Mouse (Mus musculus) cerebellum, adult 11-12 months (tissue): ENCODE data around the gene Magi1.
A peak's percentile ranks its signal among the peaks of the same experiment; 100 is the strongest.

Experiments
- DNase-seq: peaks from one replicate; pipeline ENCODE4 v3.0.0; 2022

Magi1 gene

DNA sequence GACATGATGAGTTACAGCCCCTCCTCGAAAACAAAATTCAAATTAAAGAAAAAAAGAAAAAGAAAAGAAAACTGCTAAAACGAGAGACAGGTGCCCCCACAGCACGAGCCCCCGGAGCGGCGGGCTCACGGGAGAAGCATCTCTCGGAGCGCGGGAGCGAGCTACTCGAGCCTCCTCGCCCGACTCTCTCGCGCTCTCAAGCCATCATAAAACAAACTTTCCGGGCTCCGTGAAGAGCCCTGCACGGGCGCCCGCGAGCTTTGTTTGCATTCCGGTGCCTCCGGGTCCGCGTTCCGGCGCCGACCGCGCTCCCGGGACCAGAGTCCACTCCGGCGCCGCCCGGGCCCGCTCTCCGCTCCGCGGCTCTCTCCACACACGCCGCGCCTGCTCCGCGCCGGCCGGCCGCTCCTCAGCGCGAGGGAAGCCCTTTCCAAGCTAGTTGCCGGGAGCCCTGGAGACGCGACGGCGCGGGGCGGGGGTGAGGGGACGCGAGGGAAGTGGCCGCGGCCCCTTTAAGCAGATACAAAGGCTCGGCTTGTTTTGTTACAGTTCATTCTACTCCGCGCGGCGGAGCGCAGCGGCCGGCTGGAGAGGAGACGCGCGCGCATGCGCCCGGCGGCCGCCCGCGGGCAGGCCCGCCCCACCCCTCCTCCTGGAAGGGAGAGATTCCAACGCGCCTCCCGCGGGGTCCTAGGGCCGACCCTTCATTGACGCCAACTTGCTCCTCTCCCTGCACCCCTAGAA lies at the start of gene Magi1:
Magi1 (minus strand) TSS at position 600 of the 744 bp plus-strand sequence.
- DNase-seq: peak; percentile 96

DNA sequence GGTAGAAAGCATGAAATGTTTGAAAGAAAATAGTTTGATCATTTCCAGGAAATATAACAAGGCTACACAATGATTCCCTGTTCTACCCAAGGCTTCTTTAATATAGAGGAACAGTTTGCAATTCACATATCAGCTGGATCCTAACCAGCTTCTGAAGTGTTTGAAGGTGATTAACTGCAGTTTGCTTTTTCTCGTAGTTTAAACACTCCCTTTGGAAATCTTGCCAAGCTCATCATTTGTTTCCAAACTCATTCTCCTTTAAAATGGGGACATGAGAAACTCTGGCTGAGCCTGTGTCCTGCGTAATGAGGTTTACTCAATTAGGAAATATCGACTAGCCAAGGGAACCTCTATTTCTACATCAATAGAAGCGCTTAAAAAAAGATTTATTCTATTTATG lies 43.4 kb upstream of the Magi1 start:
- no peak for DNase-seq

DNA sequence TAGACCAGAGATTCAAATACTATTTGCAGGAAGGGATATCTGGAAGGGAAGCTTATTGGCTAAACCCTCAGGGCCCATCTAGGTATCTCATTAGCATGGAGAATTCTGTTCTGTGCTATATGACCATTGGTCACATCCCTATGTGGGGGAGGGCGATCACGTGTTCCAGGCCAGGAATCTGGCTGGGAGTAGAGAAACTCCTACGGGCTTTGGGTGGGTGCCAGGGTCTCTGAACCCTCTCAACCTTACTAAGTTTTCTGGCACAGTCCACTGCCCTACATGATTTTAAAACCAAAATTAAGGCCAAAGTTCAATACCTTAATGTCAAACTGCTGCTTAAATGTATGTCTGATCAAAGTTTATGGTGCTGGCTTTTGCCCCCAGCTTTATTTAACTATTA lies 33.2 kb upstream of the Magi1 start:
- no peak for DNase-seq

DNA sequence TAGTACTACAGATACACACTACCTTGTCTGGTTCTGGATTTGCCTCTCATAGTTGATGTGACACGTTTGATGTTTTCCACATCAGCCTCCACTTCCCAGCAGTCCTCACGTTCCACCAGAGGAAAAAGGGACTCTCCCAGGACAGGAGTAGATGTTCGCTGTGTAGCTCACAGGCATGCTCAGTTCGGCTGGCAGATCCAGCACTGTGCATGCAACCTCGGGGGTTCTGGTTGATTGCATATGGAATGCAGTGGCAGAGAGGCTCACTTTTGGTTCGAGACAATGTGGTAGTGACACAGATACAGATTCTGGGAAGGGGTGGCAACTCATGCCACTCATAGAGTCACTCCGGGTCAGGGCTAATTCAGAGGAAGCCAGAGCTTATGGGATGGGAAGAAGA lies 28.6 kb upstream of the Magi1 start:
- DNase-seq: no peak

DNA sequence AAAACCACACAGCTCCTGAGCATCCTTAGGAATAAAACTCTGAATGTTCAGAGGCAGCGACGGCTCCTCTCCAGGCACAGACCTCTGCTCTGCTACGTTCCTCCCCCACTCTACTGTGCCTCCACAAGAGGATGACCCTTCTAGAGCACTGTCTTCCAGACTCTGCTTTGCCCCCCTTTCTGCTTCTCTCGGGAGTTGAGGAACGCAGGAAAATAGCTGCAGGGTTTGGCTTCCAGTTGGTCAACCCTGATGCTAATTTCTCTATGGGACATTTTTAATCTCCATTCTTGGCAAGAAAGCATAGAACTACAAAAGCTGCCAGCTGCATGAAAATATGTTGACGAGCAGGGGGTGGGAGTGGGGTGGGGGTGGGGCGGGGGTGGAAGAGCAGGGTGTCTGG lies 24.8 kb upstream of the Magi1 start:
- no peak for DNase-seq

DNA sequence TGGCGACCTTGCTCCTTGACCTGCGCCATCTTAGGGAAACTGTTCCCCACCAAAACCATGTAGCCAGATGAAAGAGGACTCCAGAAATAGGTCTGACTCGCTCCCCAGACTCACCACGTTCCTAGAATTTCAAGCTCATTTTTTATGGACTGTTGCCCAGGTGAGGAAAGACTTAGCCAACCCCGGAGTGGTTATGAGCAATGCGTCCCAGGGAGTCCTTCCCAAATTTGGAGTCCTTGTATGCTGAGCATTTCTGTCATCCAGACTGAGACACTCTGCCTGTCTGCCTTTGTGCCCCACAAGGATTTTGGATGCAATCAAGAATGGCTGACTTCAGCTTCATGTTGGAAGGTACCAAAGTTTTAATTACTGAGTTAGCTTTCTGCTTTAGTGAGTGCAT lies 19.8 kb upstream of the Magi1 start:
- no peak for DNase-seq

DNA sequence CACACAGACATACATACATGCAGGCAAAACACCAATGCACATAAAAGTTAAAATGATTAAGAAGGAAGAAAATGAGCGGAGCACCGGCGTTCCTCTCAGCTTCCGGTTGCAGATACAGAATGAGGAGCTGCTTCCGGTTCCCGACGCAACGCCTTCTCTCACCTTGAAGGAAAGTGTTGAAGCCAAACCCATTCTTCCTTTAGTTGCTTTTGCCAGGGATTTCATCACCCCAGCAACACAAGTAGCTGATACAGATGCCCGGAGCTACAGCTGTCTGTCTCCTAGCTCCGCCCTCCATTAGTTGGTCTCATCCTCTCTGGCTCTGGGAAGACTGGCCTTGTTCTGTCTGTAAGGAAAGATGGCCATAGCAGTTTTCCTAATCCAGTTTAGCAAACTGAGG lies 18.1 kb upstream of the Magi1 start:
- no peak for DNase-seq

DNA sequence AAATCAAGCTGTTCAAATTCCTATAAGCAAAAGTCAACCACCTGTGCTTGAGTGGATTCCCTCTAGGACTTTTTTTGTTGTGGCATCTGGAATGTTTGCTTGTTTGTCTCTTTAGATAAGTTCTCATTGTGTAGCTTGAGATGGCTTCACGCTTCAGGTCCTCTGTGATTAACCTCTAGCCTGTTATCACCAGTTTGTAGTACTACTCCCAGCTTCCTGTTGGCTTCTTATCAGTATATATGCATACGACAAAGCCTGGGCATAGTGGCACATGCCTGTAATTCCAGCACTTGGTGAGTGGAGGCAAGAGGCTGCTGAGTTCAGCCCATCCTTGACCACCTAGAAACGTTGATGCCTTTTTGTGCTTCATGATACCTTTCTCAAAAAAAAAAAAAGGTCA lies 16.8 kb upstream of the Magi1 start:
- no peak for DNase-seq

DNA sequence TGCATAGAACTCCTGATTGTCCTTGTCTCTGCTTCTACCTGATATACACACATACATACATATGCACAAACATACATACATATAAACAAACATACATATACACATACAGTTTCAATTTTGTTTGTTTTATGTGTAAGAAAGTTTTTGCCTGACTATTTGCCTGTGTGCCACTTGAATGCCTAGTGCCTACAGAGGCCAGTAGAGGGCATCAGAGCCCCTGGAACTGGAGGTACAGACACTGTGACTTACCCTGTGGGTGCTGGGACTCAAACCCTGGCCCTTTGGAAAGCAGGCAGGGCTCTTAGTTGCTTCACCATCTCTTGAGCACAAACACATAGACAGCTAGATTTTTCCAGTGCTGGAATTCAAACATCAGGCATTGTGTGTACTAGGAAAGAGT lies 3.7 kb upstream of the Magi1 start:
- DNase-seq: no peak

DNA sequence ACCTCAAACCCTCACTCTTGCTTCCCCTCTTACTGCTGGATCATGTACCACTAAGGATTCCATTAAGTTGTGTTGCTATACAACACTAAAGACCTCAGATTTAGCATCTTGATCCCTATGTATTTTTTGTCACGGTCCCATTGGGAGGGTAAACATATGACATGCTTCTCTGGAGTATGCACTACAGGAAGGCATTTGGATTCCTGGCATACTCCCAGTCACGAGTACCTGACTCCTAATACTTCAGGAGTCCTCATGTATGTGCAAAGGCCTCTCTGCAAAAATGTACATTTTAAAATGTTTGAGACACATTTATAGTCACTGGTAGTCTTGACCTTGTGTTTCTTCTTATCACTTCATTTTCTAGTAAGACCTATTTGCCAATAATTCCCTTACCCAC lies 2.8 kb upstream of the Magi1 start:
- no peak for DNase-seq

DNA sequence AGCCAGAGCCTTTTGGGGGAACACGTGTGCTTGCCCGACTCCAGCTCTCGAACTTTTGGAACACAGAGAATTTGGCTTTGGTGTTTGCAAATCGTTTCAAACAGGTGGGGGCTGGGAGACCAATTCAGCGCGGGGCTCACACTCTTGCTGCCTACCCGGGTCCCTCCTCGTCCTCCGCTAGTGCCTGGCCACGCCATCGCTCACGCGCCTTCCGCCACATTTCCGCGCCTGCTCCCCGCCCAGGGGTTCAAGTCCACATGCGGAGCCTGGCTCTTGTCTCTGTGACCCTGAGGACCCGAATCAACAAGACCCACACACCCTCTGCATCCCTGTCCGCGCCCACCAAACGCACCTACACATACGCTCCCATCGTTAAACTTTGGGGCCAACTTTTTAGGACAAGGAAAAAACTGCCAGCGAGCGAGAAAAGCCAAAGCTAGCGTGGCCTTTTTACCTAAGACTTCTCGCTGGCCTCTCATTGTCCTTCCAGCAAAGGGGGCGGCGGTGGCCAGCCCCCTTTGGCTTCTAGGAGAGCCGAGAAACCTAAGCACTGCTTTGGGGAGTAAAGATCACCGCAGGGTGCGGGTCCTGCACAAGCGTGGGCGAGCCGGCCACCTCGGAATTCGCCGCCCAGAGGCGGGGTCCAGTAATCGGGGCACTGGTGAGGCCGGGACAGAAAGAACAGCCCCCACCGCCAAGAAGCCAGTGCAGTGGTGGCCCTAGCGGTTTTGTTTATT lies 540 bp upstream of the Magi1 start:
- peak; percentile 60 for DNase-seq

DNA sequence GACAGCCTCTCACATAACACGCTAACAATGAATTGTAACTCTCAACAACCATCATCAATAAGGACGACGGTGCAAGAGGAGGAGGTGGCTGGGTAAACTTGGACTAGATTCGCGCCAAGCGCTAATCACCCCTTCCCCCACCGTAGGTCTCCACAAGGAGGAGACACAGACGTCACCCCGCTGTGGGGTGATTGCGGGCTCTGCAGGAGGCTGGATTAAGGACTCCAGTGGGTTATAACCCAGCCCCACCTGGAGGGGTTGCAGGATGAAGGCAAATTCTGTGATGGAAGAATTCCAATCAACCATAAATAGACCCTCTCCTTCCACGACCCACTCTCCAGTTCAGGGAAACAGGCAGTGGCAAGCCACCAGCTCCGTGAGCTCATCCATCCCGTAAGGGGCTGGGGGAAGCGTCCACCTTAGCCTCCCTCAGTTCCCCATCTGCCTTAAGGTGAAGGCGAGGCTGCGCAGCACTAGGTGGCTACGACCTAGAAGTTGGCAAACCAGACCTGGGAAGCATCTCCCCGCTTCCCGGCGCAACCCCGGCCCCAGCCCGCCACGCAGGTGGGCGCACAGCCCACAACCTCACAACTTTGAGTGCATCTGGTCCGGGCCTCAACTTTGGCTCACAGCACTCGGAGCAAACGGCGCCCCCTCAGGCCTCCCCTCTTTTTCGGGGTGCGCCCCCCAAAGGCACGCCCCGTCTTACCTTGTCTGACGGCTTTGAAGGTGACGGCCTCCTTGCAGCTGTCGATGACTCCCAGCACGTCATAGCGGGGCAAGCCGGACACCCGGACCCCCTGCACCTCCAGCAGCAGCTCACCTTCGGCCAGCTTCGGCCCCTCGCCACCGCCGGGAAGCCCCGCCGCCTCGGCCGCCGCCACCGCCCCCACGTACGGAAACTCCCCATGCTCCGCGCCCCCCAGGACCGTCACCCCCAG lies 1.1 kb downstream of the Magi1 start:
- DNase-seq: peak; percentile 66

DNA sequence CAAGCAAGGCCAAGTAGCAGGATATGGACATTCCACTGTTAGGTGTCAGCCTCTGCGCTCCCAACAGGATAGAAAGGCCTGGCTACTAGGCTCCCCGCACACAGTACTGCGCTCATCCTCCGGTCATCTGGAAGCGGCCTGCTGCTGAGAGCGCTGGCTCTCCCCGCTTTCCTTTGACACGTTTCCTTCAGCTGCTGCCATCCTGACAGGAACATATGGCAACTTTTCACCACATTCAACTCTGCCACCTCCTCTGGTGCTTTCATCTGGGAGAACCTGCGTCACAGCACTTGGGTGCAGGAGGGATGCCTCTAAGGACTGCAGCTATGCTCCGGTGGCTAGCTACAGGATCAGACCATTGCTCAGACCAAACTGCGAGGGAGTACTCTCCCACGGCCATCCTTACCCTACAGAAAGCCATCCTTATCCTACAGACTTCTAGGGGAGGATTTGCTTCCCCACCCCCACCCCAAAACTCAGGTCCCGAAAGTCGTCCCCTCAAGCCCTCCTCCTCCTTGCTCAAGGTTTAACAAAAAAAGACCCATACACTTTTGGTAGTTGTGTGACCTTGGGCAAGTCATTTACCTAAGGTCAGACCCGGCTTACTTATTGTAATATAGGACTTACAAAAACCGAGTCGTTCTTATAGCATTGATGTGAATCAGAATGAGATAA lies 2.0 kb downstream of the Magi1 start:
- DNase-seq: peak; percentile 40

DNA sequence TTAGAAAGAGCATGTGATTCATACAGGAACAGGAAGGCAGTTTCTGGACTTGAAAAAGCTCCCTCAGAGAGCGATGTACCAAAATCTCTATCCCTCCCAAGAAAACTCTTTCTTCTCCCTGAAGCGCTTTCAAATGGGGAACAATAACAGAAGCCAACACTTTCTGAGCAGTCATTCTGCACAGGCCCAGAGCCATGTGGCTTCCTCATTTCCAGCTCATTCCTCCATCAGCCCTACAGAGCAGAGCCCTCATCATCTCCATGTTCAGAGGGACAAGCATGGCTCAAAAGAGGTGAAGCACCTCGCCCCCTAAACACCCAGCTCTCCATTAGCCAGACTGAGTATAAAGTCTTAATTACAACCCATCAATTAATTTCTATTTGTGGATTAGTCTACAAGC lies 9.8 kb downstream of the Magi1 start:
- DNase-seq: no peak

DNA sequence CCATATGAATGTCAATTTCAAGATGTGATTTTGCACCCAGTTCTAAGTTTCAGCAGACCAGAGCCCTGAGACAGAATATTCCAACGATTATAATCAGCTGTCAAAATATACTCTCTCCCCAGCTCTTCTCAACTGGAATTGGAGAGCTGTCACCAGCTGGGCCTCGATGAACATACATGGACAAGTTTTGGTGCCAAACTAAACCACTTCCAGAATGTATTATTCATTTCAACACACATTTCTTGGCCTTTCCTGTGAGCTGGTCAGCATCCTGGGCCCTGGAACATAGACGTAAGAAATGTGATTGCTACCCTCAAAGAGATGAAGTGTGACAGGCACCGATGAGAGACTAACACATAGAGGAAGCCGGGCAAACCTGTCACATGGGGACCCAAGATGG lies 13.7 kb downstream of the Magi1 start:
- no peak for DNase-seq

DNA sequence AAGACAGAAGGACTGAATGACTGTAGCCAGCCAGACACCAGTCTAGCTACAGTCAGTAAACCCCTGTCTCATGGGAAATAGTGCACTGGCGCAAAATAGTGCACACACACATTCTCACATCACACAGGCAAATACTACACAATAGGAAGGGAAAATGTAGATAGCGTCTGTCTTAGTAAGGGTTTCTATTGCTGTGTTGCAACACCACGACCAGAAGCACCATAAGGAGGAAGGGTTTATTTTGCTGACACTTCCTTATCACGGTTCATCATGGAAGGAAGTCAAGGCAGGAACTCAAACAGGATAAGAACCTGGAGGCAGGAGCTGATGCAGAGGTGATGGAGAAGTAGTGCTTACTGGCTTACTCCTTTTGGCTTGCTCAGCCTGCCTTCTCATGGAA lies 14.5 kb downstream of the Magi1 start:
- no peak for DNase-seq

DNA sequence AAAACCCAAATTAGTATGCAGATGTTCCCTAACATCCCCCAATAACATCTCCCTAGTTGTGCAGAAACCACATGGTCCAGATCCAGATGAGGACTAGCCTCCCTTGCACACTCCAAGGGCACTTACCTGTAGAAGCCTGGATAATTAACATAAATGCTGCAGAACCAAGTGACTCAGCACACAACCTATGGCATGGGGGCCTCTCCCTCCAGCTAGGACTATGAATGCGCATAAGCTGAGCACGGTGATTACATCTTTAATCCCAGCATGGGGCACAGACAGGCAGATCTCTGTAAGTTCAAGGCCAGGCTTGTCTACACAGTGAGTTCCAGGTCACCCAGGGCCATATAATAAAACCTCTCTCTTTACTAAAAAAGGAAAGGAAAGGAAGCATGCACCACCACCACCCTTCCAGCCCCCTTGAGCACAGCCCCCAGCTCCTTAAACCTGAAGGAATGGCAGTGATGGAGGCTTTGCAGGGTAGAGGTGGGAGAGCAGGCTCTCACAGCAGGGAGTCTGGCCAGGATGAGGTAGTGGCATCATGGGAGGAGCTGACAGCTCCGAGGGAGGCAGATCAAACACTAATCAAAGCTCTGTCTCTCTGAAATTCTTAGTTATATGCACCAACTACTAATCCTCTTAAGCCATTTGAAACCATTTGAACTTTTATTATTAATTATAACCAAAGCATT lies 18.3 kb downstream of the Magi1 start:
- no peak for DNase-seq

DNA sequence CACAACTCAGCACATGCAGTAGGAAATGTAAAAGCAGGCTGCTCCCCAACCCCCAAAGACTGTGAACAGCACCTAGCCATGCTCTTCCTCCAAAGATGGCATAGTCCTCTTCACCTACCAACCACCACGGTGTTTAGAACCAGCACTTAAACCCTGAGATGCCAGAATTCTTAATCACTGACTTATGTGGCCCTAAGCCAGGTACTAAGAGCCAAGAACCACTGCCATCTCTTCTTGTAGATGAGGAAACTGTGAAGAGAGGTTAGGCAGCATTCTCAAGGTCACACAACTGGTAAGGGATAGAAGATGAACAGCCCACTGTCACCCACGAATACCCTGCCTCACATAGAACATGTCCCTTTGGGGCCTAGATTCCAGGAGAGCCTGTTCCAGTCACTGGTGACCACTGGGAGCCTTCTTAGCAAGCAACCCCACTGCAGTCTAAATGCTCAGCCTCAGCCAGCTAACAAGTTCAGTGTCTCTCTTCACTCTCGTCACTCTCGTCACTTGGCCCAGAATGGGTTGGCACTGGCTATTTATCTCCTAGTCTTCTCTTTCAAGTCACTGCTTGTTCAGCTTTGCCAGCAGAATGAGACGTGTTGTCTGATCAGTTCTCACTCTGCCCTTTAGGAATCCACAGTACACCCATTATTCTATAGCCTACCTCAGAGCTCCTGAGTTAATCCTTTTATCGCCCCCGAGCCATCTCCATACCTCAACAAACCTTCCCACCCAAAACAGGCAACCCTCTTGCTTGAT lies 19.4 kb downstream of the Magi1 start:
- DNase-seq: no peak

DNA sequence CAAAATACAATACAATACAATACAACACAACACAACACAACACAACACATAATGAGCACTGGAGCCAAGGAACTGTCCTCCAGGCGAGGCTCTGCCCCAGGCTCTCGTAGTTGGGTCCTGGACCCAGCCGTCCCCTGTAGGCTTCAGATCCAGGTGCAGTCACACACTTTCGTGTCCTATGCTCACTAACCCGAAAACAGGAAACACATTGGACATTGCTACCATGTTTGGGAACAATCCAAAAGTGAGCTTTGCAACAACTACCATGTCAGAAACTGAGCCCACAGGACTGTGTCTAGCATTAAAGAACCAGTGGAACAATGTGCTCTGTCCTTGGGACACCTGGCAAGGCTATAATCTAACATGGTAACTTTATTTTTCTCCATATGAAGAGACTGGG lies 22.9 kb downstream of the Magi1 start:
- DNase-seq: no peak

DNA sequence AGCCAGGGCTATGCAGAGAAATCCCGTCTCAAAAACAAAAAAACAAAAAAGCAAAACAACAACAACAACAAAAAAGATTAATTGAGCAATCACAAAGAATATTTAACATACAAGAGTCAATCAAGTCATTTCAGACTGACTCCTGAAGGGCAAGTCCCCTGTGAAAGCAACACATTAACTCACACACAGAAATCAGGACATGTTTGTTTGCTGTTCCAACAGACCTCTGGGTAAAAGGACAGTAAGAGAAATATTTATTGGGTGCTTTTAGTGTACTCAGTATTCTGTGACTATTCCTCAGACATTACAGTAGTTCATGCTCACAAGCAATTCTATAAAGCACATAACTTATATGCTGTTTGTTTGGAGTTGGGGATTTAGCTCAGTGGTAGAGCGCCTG lies 23.7 kb downstream of the Magi1 start:
- DNase-seq: no peak

DNA sequence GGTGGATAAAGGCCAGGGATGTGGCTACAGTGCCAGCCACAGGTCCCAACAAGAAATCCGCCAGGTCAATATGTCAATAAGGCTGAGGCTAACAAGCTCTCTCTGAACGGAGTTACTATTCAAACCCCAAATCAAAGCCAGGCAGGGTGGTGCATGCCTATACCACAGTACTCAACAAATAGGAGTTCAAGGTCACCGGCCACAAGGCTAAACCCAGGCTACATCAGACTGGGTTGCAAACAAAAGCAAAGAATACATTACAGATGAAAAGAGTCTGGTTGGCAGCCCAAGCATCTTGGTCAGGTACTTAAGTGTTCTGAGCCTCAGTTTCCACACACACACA lies 25.9 kb downstream of the Magi1 start:
- DNase-seq: no peak
